Mouse (Mus musculus) ES-Bruce4 (cell line): ENCODE results near the gene Ddr2.

Experiments
- CTCF ChIP-seq: IDR thresholded peaks from one replicate; pipeline ENCODE4 v1.8.1; 2011; ENCODE audit warnings: low read depth, low read length
- EP300 ChIP-seq: IDR thresholded peaks from 2 replicates; pipeline ENCODE4 v1.6.1; 2011; ENCODE audit warnings: low read depth, low read length; ENCODE audit not compliant: insufficient read depth
- POLR2A ChIP-seq: IDR thresholded peaks from one replicate; pipeline ENCODE4 v1.8.1; 2011; ENCODE audit warnings: low read length; ENCODE audit not compliant: insufficient read depth

GRCm38 (mm10) chr1:170159707-170160106, 49.1 kb upstream of the Ddr2 start:
- TF ChIP-seq CTCF (no peak), EP300 (no peak), POLR2A (no peak)
